Mouse (Mus musculus) heart, postnatal 36 days (tissue): ENCODE measurements around the gene Rptn. TPM values are rescaled to one million over a fixed set of nuclear protein-coding genes. Genes with fewer than 3 reads are reported as not detected.
"Not testable (repeated sequence)": the region's sequence is repeated elsewhere in the genome, so short reads cannot be mapped to it uniquely, and the experiment has no call there.

Experiments used
- DNase-seq, 2 experiments: peaks; one replicate each; pipeline ENCODE4 v3.0.0; 2021 to 2022
- intact Hi-C: fragments of 180-260 bp; cut with DNase I; formaldehyde crosslinking; loops from one replicate; pipeline ENCODE4 v1.15.1; 2025
- total RNA-seq, 2 experiments: library from RNA; stranded (reverse); gene quantifications; 2 replicates each; pipeline ENCODE4 v1.2.3; 2021

Gene Rptn
- not detected for total RNA-seq

GRCm38 (mm10) chr3:93393366-93393765 is at the start of gene Rptn:
Rptn (plus strand) TSS chr3:93393699.
- no peak for DNase-seq
- intact Hi-C loops: no loop called here

GRCm38 (mm10) chr3:93346896-93347295 is 46.6 kb upstream of the Rptn start:
- intact Hi-C loops: no loop called here
- no peak for DNase-seq

GRCm38 (mm10) chr3:93360045-93360444 is 33.5 kb upstream of the Rptn start:
- intact Hi-C loops: loop anchor here (5.0 kb wide), 1 partner anchor 247 kb away; no protein-coding TSS in a partner anchor
- peak; percentile 4 to 29 for DNase-seq

GRCm38 (mm10) chr3:93361933-93362574 is 31.4 kb upstream of the Rptn start:
- intact Hi-C loops: loop anchor here (1.0 to 5.0 kb wide), 3 partner anchors 45 to 245 kb away; no protein-coding TSS in a partner anchor
- DNase-seq: no peak

- intact Hi-C loops: no loop called here
- no peak for DNase-seq
Measured at GRCm38 (mm10) chr3:93366966-93367575, 26.4 kb upstream of the Rptn start.

- intact Hi-C loops: no loop called here
- no peak for DNase-seq
Measured at GRCm38 (mm10) chr3:93368171-93368570, 25.3 kb upstream of the Rptn start.

- DNase-seq: no peak
- intact Hi-C loops: no loop called here
Measured at GRCm38 (mm10) chr3:93373416-93373815, 20.1 kb upstream of the Rptn start.

GRCm38 (mm10) chr3:93375196-93375595 is 18.3 kb upstream of the Rptn start:
- DNase-seq: no peak
- intact Hi-C loops: no loop called here

- intact Hi-C loops: no loop called here
- no peak for DNase-seq
Measured at GRCm38 (mm10) chr3:93375601-93376000, 17.9 kb upstream of the Rptn start.

- DNase-seq: no peak
- intact Hi-C loops: no loop called here
Measured at GRCm38 (mm10) chr3:93378146-93378545, 15.4 kb upstream of the Rptn start.

- intact Hi-C loops: no loop called here
- DNase-seq: no peak
Measured at GRCm38 (mm10) chr3:93403936-93404335, 10.4 kb downstream of the Rptn start.

GRCm38 (mm10) chr3:93406992-93407391 is 13.5 kb downstream of the Rptn start:
- intact Hi-C loops: loop anchor here (2.0 to 5.0 kb wide), 2 partner anchors 44 to 275 kb away; no protein-coding TSS in a partner anchor
- DNase-seq: peak; percentile 6 to 11

GRCm38 (mm10) chr3:93411905-93412304 is 18.4 kb downstream of the Rptn start:
- no peak for DNase-seq
- intact Hi-C loops: no loop called here

- intact Hi-C loops: no loop called here
- DNase-seq: no peak
Measured at GRCm38 (mm10) chr3:93431673-93432072, 38.2 kb downstream of the Rptn start.

GRCm38 (mm10) chr3:93442030-93442429 is 48.5 kb downstream of the Rptn start, which contains the start of gene Tchh:
Tchh (plus strand) TSS chr3:93442330.
- intact Hi-C loops: no loop called here
- no peak for DNase-seq

- intact Hi-C loops: no loop called here
- DNase-seq: peak; percentile 10 to 33
Measured at GRCm38 (mm10) chr3:93443501-93444101, 50.1 kb downstream of the Rptn start.

- intact Hi-C loops: no loop called here
- peak; percentile 46 to 73 for DNase-seq
Measured at GRCm38 (mm10) chr3:93444343-93445164, 51.1 kb downstream of the Rptn start.

- peak; percentile 9 to 19 for DNase-seq
- intact Hi-C loops: no loop called here
Measured at GRCm38 (mm10) chr3:93445165-93445705, 51.7 kb downstream of the Rptn start.

GRCm38 (mm10) chr3:93446128-93446755 is 52.7 kb downstream of the Rptn start:
- DNase-seq: peak; percentile 8 to 17
- intact Hi-C loops: no loop called here

GRCm38 (mm10) chr3:93446756-93447137 is 53.2 kb downstream of the Rptn start:
- intact Hi-C loops, DNase-seq: not testable (repeated sequence)
